Mouse (Mus musculus): ENCODE results near the gene Il21r.

The Il21r gene

DNA sequence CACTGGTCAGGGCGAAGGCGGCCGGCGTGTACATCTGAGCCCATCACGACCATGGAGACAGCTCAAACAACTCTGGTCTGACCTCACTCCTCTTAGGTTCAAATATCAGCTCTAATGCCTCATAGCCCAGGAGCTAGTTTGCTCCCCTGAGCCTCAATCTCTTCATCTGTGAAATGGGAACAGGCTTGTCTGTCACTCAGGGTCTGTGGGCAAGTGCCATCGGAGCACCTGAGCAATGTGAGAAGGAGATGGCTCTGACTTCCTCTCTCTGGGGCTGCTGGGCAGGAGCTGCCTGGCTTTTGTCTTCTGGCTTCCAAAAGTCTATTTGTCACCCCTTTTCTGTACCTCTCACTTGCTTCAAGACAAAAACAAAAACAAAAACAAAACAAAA lies 2.0 kb upstream of the Il21r start:
- 91% methylated on average over 6 of the region's 6 CpGs for WGBS

DNA sequence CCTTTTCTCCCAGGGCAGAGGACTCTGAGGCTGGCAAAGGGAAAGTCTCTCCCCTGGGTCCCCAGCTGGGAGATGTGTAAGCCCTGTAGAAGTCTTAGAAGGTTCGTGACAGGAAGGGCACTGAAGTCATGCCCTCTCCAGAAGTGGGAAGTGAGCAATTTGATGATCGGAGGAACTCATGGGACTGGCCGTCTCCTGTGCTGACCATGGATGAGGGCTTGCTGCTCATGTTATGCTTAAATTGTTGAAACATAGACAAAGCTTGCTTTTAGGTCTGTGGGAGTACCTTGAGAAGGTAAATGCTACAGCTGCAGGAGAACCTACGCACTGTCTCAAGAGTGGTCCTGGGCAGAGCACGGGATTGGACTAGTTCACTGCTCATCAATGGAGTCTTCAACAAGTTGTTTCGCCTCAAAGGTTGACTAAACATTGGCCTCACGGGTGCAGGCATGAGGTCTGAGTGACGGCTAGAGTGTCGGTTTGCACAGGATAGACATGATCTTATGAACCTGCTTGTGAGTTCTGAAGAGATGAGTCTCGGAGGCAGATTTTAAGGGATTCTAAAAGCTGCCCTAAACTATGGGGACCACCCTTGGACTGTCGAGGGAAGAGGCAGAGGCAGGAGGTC lies 1.3 kb upstream of the Il21r start:
- 82% methylated on average over 11 of the region's 11 CpGs for WGBS

- 86% methylated on average over 12 of the region's 12 CpGs for WGBS
These were observed 1.4 kb downstream of the Il21r start for GRCm38 (mm10) chr7:125604362-125605319.

GRCm38 (mm10) chr7:125605725-125606139 lies 2.5 kb downstream of the Il21r start:
- WGBS = 85% methylated on average over 4 of the region's 4 CpGs

DNA sequence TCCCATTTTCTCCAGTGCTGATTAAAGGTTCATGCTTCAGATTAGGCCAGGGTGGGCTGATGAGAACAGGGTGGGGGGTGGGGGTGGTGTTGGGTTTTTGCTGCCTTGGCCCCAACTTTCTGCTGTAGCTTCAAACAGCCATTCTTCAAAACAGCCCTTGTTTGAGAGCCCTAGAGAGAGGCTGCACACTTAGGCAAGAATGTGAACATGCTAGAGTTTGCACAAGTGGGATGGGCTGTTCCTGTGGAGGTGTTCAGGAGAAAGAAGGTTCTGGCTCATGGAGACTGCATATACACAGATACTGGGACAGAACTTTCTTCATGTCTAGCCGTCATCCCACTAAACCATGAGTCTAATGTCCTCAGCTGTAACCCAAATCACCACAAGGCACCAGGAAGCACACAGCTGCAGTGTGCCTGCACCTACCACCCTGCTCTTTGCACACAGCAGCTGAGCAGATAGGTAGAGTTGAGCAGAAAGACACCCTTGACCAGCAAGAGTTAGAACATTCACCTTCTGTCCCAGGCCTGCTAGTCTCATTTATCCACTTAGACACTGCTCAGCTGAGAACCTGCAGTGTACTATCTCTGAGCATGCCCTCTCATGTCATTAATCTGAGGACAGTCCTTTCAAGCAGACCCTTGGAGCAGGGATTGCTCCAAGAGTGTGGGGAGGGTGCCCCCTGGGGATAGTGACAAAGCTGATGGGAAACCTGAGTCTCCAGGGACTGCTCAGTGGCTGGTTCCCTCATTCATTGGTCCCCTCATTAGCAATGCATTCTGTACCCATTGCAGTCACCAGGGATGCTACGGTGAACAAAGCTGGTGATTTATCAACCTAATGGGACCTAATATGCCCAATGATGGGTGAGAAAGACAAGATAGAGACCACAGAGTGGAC lies 3.3 kb downstream of the Il21r start:
- 87% methylated on average over 2 of the region's 2 CpGs for WGBS

- WGBS = 70% methylated on average over 6 of the region's 6 CpGs
These were observed 4.4 kb downstream of the Il21r start for GRCm38 (mm10) chr7:125607384-125608182.

DNA sequence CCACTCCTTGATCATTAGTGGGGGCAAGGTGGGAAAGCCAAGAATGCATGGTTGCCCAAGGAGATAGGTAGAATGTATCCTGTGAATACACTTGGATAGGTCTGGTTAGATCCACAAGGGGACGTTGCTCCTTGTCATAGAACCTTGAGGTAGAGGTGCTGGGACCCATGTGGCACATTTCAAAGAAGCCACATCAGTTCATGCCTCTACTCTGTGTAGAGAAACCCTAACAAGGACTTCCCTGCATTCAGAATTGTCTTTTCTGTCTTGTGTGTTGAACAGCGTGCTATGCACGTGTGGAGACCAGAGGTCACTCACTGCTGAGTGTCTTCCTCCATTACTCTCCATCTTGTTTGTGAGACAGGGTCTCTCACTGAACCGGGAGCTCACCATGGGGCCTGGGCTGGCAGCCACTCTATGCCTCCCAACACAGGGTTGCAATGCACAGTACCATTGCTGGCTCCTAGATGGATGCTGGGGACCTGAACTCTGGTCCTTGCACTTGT lies 5.0 kb downstream of the Il21r start:
- WGBS = 86% methylated on average over 4 of the region's 4 CpGs

- 38% methylated on average over 5 of the region's 5 CpGs for WGBS
These were observed 10.3 kb downstream of the Il21r start for GRCm38 (mm10) chr7:125613579-125613978.

DNA sequence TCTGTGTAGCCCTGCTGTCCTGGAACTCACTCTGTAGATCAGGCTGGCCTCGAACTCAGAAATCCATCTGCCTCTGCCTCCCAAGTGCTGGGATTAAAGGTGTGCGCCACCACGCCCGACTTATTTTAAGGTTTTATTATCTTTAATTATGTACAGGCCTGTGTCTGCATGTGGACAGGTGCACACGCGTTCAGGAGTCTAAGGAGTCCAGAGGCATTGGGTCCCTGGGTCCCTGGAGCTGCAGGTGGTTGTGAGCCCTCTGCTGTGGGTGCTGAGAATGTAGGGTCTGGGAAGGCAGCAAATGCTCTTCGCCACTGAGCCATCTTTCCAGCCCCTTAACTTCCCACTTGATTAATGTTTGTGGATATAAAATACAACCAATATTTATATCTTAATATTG lies 12.2 kb downstream of the Il21r start:
- 95% methylated on average over 7 of the region's 7 CpGs for WGBS

GRCm38 (mm10) chr7:125618016-125618415 lies 14.8 kb downstream of the Il21r start:
- 76% methylated on average over 7 of the region's 7 CpGs for WGBS

- WGBS = 82% methylated on average over 4 of the region's 4 CpGs
These were observed 16.8 kb downstream of the Il21r start for GRCm38 (mm10) chr7:125620077-125620476.

- 78% methylated on average over 7 of the region's 7 CpGs for WGBS
These were observed 19.8 kb downstream of the Il21r start for GRCm38 (mm10) chr7:125622741-125623685.

GRCm38 (mm10) chr7:125625219-125625618 lies 22.0 kb downstream of the Il21r start:
- WGBS = 80% methylated on average over 4 of the region's 4 CpGs

GRCm38 (mm10) chr7:125625829-125626228 lies 22.6 kb downstream of the Il21r start:
- 77% methylated on average over 7 of the region's 7 CpGs for WGBS

DNA sequence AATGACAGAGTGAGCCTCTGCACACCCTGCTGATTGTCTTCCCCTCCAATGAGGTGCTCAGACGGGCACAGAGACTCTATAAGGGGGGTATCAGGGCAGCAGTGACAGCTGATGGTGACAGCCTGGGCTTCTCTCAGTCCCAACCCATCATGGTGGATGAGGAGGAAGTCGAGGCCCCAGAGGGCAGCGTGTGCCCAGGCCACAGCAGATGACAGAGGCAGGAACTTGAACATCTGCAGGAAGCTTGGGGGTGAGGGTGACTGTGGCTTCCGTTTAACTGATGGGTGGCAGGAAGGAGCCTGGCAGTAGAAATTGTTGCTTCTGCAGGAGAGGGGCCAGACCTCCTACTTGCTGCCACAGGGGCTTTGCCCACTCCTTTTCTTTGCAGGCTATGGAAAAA lies 27.1 kb downstream of the Il21r start:
- 67% methylated on average over 4 of the region's 4 CpGs for WGBS

DNA sequence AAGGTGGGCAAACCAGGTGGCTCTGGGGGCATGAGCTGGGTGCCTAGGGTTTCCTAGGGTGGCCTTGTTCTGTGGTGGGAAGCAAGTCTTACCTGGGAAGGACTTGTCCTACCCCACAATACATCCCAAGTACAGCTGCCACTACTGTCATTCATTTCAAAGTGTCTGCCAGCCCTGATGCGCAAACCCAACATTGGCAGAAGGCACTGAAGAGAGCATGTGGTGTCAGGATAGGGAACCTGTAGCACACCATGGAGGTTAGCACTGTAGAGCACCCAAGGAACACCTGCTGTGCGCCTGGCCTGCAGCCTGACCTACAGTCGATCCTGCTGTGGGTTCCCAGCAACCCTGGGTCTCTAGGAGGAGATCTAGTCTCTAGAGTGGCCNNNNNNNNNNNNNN lies 27.8 kb downstream of the Il21r start:
- 85% methylated on average over 3 of the region's 3 CpGs for WGBS

- WGBS = 86% methylated on average over 8 of the region's 8 CpGs
These were observed 34.3 kb downstream of the Il21r start for GRCm38 (mm10) chr7:125637220-125638140.

GRCm38 (mm10) chr7:125638376-125638775 lies 35.1 kb downstream of the Il21r start:
- WGBS = 65% methylated on average over 6 of the region's 6 CpGs
